Mouse (Mus musculus) limb, embryonic 11.5 days (tissue): ENCODE data around the gene Tcf25. TPM values are rescaled to one million over a fixed set of nuclear protein-coding genes. Genes with fewer than 3 reads are reported as not detected.
"Not testable (repeated sequence)": the region's sequence is repeated elsewhere in the genome, so short reads cannot be mapped to it uniquely, and the experiment has no call there.

Source experiments
- ATAC-seq: fragments of 200-750 bp; cut with Nextera tagmentation; 2 replicates; pipeline ENCODE4 v1.8.0; 2017; ENCODE audit warnings: low read depth; ENCODE audit not compliant: insufficient number of reproducible peaks, low FRiP score, low TSS enrichment
- DNase-seq: peaks from one replicate; pipeline ENCODE4 v3.0.0-alpha.2; 2015; ENCODE audit warnings: low spot score
- H3K27ac ChIP-seq: fragments of 300-500 bp; sonication (generic); replicated peaks from 2 replicates; pipeline ENCODE4 v1.5.1; 2014; ENCODE audit warnings: low read depth, mild to moderate bottlenecking, low read length
- H3K27me3 ChIP-seq: fragments of 300-500 bp; sonication (generic); 2 replicates; pipeline ENCODE4 v1.6.1; 2014; ENCODE audit warnings: mild to moderate bottlenecking, low read length, mixed read lengths; ENCODE audit not compliant: control insufficient read depth, insufficient read depth
- H3K36me3 ChIP-seq: fragments of 300-500 bp; sonication (generic); 2 replicates; pipeline ENCODE4 v1.6.1; 2014; ENCODE audit warnings: mild to moderate bottlenecking, low read length, moderate library complexity, mixed read lengths; ENCODE audit not compliant: control insufficient read depth, insufficient read depth
- H3K4me1 ChIP-seq: fragments of 300-500 bp; sonication (generic); 2 replicates; pipeline ENCODE4 v1.6.1; 2014; ENCODE audit warnings: low read length, mixed read lengths; ENCODE audit not compliant: control insufficient read depth, insufficient read depth
- H3K4me2 ChIP-seq: fragments of 300-500 bp; sonication (generic); 2 replicates; pipeline ENCODE4 v1.6.1; 2014; ENCODE audit warnings: low read depth, mild to moderate bottlenecking, moderate library complexity; ENCODE audit not compliant: severe bottlenecking
- H3K4me3 ChIP-seq: fragments of 300-500 bp; sonication (generic); 2 replicates; pipeline ENCODE4 v1.5.1; 2014; ENCODE audit warnings: low read depth, low read length
- H3K9ac ChIP-seq: fragments of 300-500 bp; sonication (generic); 2 replicates; pipeline ENCODE4 v1.6.1; 2014; ENCODE audit warnings: mild to moderate bottlenecking, low read length
- H3K9me3 ChIP-seq: fragments of 300-500 bp; sonication (generic); 2 replicates; pipeline ENCODE4 v1.6.1; 2016; ENCODE audit warnings: low read length; ENCODE audit not compliant: control insufficient read depth
- WGBS: fragments of 180-500 bp; shearing (Covaris S2); extraction: QIAGEN DNeasy Blood & Tissue Kit; methylation state at CpG from one replicate; pipeline ENCODE4 v1.1.7; 2014; 5-methylcytosine and 5-hydroxymethylcytosine counted together
- polyA plus RNA-seq: library from polyadenylated mRNA; unstranded; fragments of >200 nt; fragmentation: Nextera tagmentation; extraction: Ambion mirVana; gene quantifications from 2 replicates; pipeline ENCODE4 v1.2.1, GENCODE M21; 2014

Tcf25 gene
- polyA plus RNA-seq, 1 experiment from 2014 or later, result 136 TPM

DNA sequence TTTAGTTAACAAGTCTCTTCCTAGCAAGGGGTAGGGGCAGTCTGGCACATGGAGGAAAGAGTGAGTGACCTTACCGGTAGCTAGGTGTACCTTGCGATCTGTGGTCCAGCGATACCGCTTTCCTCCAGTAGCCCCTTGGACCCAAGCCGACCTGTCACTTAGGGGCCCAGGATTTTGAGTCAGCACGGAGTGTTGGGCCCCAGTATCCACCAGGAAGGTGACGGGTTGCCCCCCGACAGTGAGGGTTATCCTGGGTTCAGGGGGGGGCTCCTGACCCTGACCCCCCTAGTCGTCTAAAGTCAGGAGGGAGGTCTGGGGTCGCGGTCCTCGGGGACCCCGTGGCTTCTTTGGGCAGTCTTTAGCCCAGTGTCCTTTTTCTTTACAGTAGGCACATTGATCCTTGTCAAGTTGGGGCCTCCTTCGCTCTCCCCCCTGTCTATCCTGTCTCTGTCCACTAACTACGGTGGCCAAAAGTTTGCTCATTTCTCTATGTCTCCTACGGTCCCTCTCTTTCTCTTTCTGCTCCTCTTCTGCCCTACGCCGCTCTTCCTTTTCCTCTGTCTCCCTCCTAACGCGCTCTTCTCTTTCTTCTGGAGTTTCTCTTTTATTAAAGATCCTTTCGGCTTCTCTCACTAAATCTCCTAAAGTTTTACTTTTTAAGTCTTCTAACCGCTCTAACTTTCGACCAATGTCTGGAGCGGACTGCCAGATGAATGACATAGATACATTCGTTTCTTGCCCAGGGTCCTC lies 58.2 kb downstream of the Tcf25 start:
- H3K9ac ChIP-seq, result no peak overlapping the region
- H3K9me3 ChIP-seq, result peaks cover 21% of the 10 kb centered on the region; the same call in 1 of the 2 replicates
- H3K36me3 ChIP-seq, result no peaks in the 10 kb centered on the region
- DNase-seq, result no peak
- H3K27me3 ChIP-seq, result no peaks in the 10 kb centered on the region
- WGBS, result 95% methylated on average over 25 of the region's 25 CpGs
- ATAC-seq, result no peak
- H3K4me2 ChIP-seq, result no peak overlapping the region
- H3K4me1 ChIP-seq, result no peaks in the 10 kb centered on the region
- H3K27ac ChIP-seq, result no peak overlapping the region
- no peak overlapping the region for H3K4me3 ChIP-seq

DNA sequence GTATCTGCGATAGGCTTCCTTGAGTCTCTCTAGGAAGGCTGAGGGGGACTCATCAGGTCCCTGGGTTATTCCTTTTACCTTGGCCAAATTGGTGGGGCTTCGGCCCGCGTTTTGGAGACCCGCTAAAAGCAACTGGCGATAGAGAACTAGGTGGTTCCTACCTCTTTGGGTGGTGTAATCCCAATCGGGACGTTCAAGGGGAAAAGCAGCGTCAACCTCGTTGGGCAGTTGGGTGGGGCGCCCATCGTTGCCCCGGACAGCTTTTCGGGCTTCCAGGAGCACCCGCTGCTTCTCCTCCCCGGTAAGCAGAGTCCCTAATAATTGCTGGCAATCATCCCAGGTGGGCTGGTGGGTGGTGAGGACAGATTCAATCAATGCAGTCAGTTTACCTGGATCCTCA lies 58.8 kb downstream of the Tcf25 start:
- Histone ChIP-seq H3K27me3 (no peaks in the 10 kb centered on the region), H3K9ac (no peak overlapping the region), H3K4me3 (no peak overlapping the region), H3K36me3 (no peaks in the 10 kb centered on the region), H3K4me2 (no peak overlapping the region), H3K9me3 (peaks cover 21% of the 10 kb centered on the region; the same call in 1 of the 2 replicates), H3K4me1 (no peaks in the 10 kb centered on the region), H3K27ac (no peak overlapping the region)
- no peak for DNase-seq
- 96% methylated on average over 16 of the region's 16 CpGs for WGBS
- no peak for ATAC-seq

- 96% methylated on average over 44 of the region's 47 CpGs for WGBS
- H3K27me3 ChIP-seq, H3K36me3 ChIP-seq, H3K4me2 ChIP-seq, ATAC-seq, H3K4me1 ChIP-seq, DNase-seq, H3K4me3 ChIP-seq, H3K9ac ChIP-seq, H3K27ac ChIP-seq: not testable (repeated sequence)
- H3K9me3 ChIP-seq, result peaks cover 14% of the 10 kb centered on the region; the same call in 1 of the 2 replicates
Measured at GRCm38 (mm10) chr8:123433241-123433974, 59.9 kb downstream of the Tcf25 start.

DNA sequence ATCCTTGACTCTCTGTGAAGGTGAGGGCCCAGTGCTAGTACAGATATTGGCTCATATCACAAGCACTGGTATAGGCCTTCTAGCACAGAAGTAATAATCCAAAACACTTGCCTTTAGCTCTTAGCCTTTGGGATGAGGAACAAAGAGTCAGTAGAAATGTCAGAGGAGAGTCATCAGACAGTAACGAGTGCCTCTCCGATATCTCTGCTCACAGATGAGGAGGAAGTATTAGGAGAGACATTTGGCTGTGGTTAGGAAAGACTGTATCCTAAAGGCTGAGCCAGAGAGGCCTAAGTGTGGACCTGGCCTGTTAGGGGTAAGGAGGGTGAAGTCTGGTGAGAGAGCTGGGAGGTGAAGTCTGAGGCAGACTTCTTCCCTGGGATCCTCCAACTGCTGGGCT lies 68.2 kb downstream of the Tcf25 start:
- 94% methylated on average over 2 of the region's 2 CpGs for WGBS
- no peak for ATAC-seq
- H3K9me3 ChIP-seq, result no peaks in the 10 kb centered on the region

DNA sequence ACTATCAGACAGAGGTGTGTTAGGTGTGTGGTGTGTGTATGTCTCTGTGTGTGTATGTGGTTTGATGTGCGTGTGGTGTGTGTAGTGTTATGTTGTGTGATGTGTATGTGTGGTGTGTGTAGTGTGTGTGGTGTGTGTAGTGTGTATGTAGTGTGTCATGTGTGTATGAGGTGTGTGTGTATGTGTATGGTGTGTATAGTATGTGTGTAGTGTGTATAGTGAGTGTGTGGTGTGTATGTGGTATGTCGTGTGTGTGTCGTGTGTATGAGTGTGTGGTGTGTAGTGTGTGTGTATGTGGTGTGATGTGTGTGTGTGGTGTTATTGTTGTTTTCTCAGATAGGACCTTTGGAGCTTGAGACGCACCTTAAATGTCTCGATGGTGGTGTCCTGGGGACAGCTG lies 68.8 kb downstream of the Tcf25 start:
- H3K36me3 ChIP-seq, result no peaks in the 10 kb centered on the region
- H3K27ac ChIP-seq, result no peak overlapping the region
- H3K4me1 ChIP-seq, result 0 out of 2 replicates have a peak, but pooled peaks cover 2% of the 10 kb centered on the region
- no peaks in the 10 kb centered on the region for H3K27me3 ChIP-seq
- 80% methylated on average over 5 of the region's 5 CpGs for WGBS
- peak overlapping the region; percentile 48; the same call in 1 of the 2 replicates for H3K4me2 ChIP-seq
- no peaks in the 10 kb centered on the region for H3K9me3 ChIP-seq
- peak; percentile 10; the same call in 1 of the 2 replicates for ATAC-seq
- H3K9ac ChIP-seq, result no peak overlapping the region; the same call in 1 of the 2 replicates
- H3K4me3 ChIP-seq, result peak overlapping the region; percentile 64; the same call in 1 of the 2 replicates
- no peak for DNase-seq

More for the DNA sequence above, 68.2 kb downstream of the Tcf25 start:
- Histone ChIP-seq H3K27ac (no peak overlapping the region), H3K36me3 (no peaks in the 10 kb centered on the region), H3K9ac (no peak overlapping the region), H3K4me3 (no peak overlapping the region), H3K27me3 (no peaks in the 10 kb centered on the region), H3K4me1 (0 out of 2 replicates have a peak, but pooled peaks cover 2% of the 10 kb centered on the region), H3K4me2 (no peak overlapping the region)
- DNase-seq, result no peak

- Histone ChIP-seq H3K9ac (peak overlapping the region; percentile 89), H3K27ac (no peak overlapping the region; the same call in 1 of the 2 replicates), H3K27me3 (no peaks in the 10 kb centered on the region), H3K9me3 (no peaks in the 10 kb centered on the region), H3K4me3 (peak overlapping the region; percentile 64), H3K4me1 (0 out of 2 replicates have a peak, but pooled peaks cover 2% of the 10 kb centered on the region), H3K4me2 (peak overlapping the region; percentile 48), H3K36me3 (no peaks in the 10 kb centered on the region)
- 2% methylated on average over 41 of the region's 41 CpGs for WGBS
- peak; percentile 93 for ATAC-seq
- peak; percentile 95 for DNase-seq
Measured at GRCm38 (mm10) chr8:123442871-123443575, 69.5 kb downstream of the Tcf25 start.

DNA sequence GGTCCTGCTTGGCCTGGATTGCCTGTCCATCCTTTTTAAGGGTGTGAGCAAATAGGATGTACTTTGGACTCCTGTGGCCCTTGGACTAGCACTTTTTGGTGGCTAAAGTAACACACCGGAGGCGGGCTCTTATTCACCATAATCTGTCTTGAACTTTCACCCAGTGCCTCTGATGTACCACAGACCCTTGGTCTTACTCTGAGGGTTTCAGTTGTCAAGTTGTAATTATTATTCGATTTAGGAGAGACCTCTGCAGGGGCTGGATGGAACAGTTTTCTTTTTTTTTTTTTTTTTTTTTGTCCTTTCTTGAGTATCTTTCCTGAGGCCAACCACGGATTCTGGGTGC lies 70.0 kb downstream of the Tcf25 start:
- Histone ChIP-seq H3K27ac (no peak overlapping the region), H3K9ac (peak overlapping the region; percentile 89), H3K9me3 (no peaks in the 10 kb centered on the region), H3K4me2 (peak overlapping the region; percentile 48), H3K27me3 (no peaks in the 10 kb centered on the region), H3K4me3 (peak overlapping the region; percentile 64), H3K36me3 (no peaks in the 10 kb centered on the region), H3K4me1 (0 out of 2 replicates have a peak, but pooled peaks cover 2% of the 10 kb centered on the region)
- ATAC-seq (no peak), DNase-seq (no peak)
- 34% methylated on average over 4 of the region's 4 CpGs for WGBS

DNA sequence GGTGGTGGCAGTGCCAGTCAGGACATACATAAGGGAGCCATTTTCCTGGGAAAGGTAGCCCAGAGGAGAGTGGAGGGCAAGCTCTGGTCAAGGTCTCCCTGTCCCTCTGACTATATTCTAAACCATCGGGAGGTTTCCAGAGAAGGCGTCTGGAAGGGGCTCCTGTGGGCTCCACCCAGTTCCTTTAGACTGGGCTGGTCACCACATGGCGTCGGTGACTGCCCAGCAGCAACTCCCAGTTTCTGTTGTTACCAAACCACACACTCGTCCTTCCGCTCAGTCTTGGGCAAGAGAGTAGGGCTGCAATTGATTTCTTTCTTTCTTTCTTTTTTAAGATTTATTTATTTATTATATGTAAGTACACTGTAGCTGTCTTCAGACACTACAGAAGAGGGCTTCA lies 70.6 kb downstream of the Tcf25 start:
- H3K9ac ChIP-seq, result no peak overlapping the region
- no peak for ATAC-seq
- 0 out of 2 replicates have a peak, but pooled peaks cover 2% of the 10 kb centered on the region for H3K4me1 ChIP-seq
- no peaks in the 10 kb centered on the region for H3K36me3 ChIP-seq
- H3K4me3 ChIP-seq, result no peak overlapping the region
- WGBS, result 83% methylated on average over 6 of the region's 6 CpGs
- H3K27ac ChIP-seq, result no peak overlapping the region
- H3K27me3 ChIP-seq, result no peaks in the 10 kb centered on the region
- H3K9me3 ChIP-seq, result no peaks in the 10 kb centered on the region
- no peak for DNase-seq
- no peak overlapping the region; the same call in 1 of the 2 replicates for H3K4me2 ChIP-seq
